Mouse (Mus musculus): Measurements from ENCODE around the gene Ptrh1.
A peak's percentile ranks its signal among the peaks of the same experiment; 100 is the strongest.

Gene Ptrh1

GRCm38 (mm10) chr2:32756674-32757055 is 18.9 kb upstream of the Ptrh1 start:
- DNase-seq (ENCODE audit: low spot score in 2 of 2), result no peak

GRCm38 (mm10) chr2:32757056-32757845 is 18.3 kb upstream of the Ptrh1 start, which contains the start of gene Tor2a:
Gene Tor2a, plus strand, starts transcription at chr2:32757234.
- peak; percentile 88 to 97 for DNase-seq (ENCODE audit: low spot score in 2 of 2)

- no peak for DNase-seq (ENCODE audit: low spot score in 2 of 2)
Measured at GRCm38 (mm10) chr2:32758503-32758902, 17.1 kb upstream of the Ptrh1 start.

- DNase-seq (ENCODE audit: low spot score in 2 of 2), result no peak
Measured at GRCm38 (mm10) chr2:32759001-32759400, 16.6 kb upstream of the Ptrh1 start.

GRCm38 (mm10) chr2:32761361-32761760 is 14.2 kb upstream of the Ptrh1 start:
- DNase-seq (ENCODE audit: low spot score in 2 of 2), result no peak

- no peak for DNase-seq (ENCODE audit: low spot score in 2 of 2)
Measured at GRCm38 (mm10) chr2:32761859-32762258, 13.7 kb upstream of the Ptrh1 start.

- no peak for DNase-seq (ENCODE audit: low spot score in 2 of 2)
Measured at GRCm38 (mm10) chr2:32763353-32763752, 12.2 kb upstream of the Ptrh1 start.

- DNase-seq (ENCODE audit: low spot score in 2 of 2), result no peak
Measured at GRCm38 (mm10) chr2:32767241-32767640, 8.3 kb upstream of the Ptrh1 start.

GRCm38 (mm10) chr2:32768661-32769285 is 6.8 kb upstream of the Ptrh1 start:
- peak in 1 of 2 experiments; percentile 50 for DNase-seq (ENCODE audit: low spot score in 2 of 2)

- DNase-seq (ENCODE audit: low spot score in 2 of 2), result no peak
Measured at GRCm38 (mm10) chr2:32769327-32770085, 6.1 kb upstream of the Ptrh1 start.

GRCm38 (mm10) chr2:32771886-32772285 is 3.7 kb upstream of the Ptrh1 start:
- no peak for DNase-seq (ENCODE audit: low spot score in 2 of 2)

- DNase-seq (ENCODE audit: low spot score in 2 of 2), result no peak
Measured at GRCm38 (mm10) chr2:32772626-32773279, 2.8 kb upstream of the Ptrh1 start.

- DNase-seq (ENCODE audit: low spot score in 2 of 2), result peak in 1 of 2 experiments; percentile 45
Measured at GRCm38 (mm10) chr2:32776192-32776591, 606 bp downstream of the Ptrh1 start.

- no peak for DNase-seq (ENCODE audit: low spot score in 2 of 2)
Measured at GRCm38 (mm10) chr2:32778081-32778480, 2.5 kb downstream of the Ptrh1 start.

- peak; percentile 29 to 69 for DNase-seq (ENCODE audit: low spot score in 2 of 2)
Measured at GRCm38 (mm10) chr2:32779131-32779530, 3.5 kb downstream of the Ptrh1 start.

- no peak for DNase-seq (ENCODE audit: low spot score in 2 of 2)
Measured at GRCm38 (mm10) chr2:32779714-32780113, 4.1 kb downstream of the Ptrh1 start.

- DNase-seq (ENCODE audit: low spot score in 2 of 2), result no peak
Measured at GRCm38 (mm10) chr2:32781710-32782109, 6.1 kb downstream of the Ptrh1 start.

- no peak for DNase-seq (ENCODE audit: low spot score in 2 of 2)
Measured at GRCm38 (mm10) chr2:32784048-32784681, 8.6 kb downstream of the Ptrh1 start, which contains the start of gene Cfap157. Gene Cfap157, minus strand, starts transcription at chr2:32784428.

GRCm38 (mm10) chr2:32787176-32787575 is 11.6 kb downstream of the Ptrh1 start:
- DNase-seq (ENCODE audit: low spot score in 2 of 2), result no peak

GRCm38 (mm10) chr2:32788581-32788980 is 13.0 kb downstream of the Ptrh1 start:
- DNase-seq (ENCODE audit: low spot score in 2 of 2), result no peak

- DNase-seq (ENCODE audit: low spot score in 2 of 2), result no peak
Measured at GRCm38 (mm10) chr2:32791297-32791696, 15.7 kb downstream of the Ptrh1 start.

All from spleen, postnatal 10 days (tissue).